Mouse (Mus musculus) heart, adult 8-10 months (tissue): ENCODE measurements around the gene Slc26a1. TPM values are rescaled to one million over a fixed set of nuclear protein-coding genes. Genes with fewer than 3 reads are reported as not detected.
"Not testable (repeated sequence)": the region's sequence is repeated elsewhere in the genome, so short reads cannot be mapped to it uniquely, and the experiment has no call there.

Experiments
- DNase-seq: peaks from one replicate; pipeline ENCODE4 v3.0.0; 2022; ENCODE audit warnings: low spot score
- total RNA-seq, 4 experiments: library from RNA; stranded (reverse); gene quantifications; 2 replicates each; pipeline ENCODE4 v1.2.4; 2022

Slc26a1 gene
- total RNA-seq, 4 experiments from 2014 or later = 0.06 TPM; not detected in 3

DNA sequence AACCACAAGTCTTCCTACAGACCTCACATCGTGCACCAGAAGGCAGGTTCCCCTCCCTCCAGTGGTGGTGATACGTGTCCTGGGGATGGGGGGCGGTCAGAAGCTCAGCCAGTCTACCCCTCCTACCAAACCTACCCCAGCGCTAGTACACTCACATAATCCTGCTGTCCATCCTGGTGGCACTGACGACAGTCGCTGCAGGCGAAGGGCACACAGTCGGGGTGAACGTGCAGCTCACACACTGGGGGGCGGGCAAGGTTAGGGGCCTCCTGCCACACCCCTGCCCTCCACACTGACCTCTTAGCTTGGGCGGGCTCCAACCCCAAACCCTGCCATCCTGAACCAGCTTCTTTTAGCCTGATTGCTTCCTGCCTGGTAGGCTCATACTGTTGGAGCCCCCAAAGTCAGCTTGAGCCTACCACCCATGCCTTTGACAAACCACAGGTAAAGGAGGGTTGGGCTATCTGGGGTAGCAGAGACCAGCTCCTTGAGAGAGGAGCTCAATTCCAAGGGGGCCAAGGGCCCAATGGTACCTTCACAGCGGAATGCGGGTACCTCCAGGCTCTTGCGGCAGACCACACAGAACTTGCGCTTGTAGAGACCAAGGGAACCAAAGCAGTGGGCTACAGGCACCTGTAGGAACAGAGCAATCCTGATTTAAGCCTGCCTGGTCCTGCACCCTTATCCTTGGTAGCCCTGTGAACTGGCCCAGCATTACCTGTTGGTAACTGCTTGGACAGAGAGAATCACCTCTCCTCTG, 19.3 kb downstream of the Slc26a1 start:
- DNase-seq = no peak

DNA sequence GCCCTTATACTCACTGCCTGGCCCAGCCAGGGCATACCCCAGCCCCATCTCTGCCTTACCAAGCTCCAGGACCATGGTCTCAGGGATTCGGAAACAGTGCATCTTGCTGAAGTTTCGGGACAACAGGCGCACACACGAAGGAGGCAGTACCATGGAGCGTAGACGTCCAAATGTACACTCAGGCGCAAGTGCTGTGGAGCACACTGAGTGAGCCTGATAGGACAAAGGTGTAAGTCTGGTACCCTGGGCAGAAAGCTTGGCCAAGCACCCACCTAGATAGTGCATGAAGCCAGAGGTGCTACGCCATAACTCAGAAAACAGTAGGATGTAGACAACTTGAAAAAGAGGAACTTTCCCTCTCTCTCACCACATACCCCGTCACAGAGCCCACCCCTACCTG, 20.0 kb downstream of the Slc26a1 start:
- DNase-seq = no peak

DNA sequence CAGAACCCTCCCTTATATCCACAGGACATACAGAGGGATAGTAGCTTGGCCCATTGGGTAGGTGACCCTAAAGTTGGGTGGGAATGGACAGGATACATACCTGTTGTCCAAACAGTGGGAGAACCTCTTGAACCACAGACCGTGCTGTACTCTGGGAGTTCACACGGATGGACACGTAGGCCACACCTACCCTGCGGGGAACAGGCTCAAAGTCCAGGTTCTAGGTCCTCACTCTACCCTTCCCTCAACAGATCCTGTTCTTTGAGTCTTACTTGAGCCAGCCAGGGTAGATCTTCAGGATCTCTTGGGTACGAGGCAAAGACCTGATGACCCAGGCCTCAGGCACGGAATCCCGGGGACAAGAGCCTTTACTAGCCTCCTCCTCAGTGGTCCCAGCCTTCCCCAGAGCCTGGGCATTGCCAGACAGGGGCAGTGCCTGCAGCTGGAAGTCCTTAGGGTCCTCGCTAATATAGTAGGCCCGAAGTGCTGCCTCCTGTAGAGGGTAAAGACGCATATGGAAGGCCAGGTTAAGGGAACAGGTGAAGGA, 20.9 kb downstream of the Slc26a1 start:
- DNase-seq = no peak

DNA sequence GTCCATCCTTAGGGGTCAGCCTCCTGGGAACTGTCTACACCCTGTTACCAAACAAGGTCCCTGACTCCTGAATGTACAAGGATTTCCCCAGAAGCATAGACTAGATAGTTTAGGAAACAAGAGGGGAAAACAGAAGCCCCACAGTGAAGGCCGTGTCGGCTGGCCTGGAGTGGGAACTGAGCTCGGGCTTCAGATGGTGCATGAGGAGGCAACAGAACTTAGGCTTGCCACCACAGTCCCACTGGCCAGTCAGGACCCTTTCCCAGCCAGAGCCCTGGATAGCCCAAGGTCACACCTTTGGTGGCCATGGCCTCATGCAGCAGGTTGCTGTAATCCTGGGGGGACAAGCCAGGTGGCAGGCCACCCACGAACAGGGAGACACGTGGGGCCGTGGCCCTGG, 22.0 kb downstream of the Slc26a1 start:
- DNase-seq = no peak

DNA sequence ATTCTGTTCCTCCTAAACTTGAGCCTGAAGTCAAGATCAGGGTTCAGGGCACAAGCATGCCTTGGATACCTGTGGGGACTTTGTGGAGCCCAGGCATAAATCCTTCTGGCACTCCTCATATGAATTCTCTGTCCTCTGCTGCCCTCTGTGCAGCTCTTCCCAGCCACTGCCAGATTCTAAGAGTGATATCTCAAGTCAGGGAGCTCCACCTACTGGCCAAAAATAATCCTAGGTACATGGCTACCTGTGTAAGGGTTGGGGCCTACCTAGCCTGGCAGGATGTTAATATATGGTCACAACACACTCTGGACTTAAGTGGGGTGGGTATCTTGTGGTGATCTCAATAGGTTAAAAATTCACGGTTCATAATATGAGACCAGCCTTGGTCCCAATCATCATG, 23.5 kb downstream of the Slc26a1 start:
- DNase-seq = peak; percentile 42

DNA sequence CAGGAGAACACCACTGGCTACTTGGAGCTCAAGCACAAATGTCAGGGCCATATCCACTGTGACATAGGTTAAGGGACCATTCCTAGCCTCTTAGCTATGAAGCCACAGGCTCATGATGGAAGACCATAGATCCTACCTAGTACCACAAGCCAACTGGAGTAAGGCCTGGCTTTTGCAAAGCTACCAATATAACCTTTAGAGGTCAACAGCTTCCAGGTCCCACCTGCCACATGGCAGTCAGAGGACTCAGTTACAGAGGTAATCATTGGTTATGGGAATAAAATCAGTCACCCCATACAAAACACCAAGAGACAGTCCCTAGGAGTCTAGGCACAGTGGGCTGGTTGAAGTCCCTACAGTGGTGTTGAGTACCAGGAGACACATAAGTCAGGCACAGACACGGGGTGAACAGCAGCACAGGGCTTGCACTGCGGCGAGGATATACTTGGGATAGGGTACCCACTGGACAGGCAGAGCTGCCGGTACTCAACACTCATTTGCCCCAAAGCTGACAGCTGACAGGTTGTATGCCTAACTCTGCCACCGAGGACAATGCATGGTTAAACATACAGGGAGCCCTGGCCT, 24.1 kb downstream of the Slc26a1 start:
- DNase-seq = no peak

DNA sequence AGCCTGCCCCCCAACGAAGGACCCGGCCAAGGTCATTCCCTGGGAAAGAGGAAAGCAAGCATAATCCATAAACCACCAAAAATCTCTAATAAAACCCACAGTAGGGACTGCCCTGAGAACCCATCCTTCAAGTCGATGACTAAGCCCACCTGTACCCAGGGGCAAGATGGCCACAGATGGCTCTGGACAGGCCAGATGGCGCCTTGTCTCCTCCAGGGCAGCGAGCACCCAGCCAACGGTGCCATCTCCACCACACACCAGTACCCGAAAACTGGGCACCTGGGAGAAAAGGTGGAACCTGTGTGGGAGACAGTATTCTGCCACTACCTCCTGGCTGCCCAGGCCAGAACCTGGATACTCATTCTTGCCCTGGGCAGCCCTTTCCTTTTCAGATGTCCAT, 25.0 kb downstream of the Slc26a1 start:
- DNase-seq = no peak

DNA sequence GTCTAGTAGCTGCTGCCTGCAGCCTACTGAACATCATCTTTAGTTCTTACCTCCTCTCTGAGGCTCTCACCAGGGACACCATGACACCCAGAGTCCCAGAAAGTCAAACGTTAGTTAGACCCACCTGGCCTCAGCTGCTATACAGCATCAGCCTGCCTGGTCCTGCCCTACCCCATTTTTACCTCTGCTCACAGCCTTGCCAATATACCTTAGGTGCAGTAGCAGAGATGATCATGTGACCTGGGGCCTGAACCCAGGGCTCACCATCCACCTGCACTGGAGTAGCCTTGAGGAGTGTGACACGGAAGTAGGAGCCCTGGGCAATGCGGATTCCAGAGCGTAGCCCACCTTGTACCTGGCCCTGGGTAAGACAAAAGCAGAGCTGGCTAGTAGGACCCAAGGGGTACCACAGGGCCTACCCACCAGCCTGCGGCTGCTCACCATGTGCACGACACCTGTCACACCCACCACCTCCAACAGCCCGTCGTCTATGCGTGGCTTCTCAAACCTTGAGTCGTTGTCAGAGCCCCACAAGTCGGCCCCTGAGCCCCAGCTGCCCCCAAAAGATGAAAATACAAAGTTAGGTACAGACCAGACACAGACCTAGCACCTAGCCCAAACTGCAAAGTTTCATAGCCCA, 26.3 kb downstream of the Slc26a1 start:
- DNase-seq = no peak

DNA sequence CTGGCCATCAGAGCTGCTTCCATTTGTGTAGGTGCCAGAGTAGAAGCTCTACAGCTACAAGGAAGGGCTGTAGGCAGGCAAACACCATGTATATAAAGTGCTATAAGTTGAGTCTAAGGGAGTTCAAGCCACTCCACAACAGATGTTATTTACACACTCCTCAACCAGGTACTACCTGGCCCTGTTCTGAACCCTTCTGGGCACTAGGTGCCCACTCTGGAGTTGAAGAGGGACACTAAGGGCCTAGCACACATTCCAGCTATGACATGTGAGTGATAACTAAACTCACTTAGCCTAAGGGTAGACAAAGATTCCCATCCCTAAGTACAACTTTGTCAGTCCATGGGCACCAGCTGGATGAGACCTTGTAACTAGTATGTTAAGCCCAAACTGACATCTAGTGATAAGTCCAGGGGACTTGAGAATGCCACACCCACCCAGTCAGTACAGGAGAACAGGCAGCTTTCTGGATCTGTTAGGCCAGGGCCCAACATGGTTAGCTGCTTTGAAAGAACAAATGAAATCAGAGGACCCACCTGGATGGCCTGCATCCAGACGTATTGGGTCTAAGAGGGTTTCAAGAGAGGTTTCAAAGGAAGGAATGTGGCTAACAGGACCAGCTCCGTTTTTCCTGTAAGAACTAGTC, 27.4 kb downstream of the Slc26a1 start:
- DNase-seq = no peak

DNA sequence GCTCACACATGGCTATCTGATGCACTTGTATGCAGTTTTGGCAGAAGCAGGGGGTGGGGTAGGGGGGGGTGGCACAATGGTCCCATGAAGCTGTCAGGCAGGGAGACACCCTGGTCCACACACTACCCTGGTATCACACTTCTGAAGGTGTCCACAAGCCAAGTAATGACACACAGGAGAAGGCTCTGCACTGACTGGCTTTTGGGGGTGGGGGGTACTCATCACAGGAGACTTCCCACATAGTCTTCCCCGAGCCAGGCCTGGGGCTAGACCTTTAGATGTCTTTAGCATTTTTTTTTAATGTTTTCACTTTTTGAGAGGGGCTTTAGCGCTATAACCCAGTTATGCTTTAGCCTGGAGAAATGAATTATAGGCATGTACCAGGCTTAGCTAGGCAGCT, 28.1 kb downstream of the Slc26a1 start:
- DNase-seq = no peak

DNA sequence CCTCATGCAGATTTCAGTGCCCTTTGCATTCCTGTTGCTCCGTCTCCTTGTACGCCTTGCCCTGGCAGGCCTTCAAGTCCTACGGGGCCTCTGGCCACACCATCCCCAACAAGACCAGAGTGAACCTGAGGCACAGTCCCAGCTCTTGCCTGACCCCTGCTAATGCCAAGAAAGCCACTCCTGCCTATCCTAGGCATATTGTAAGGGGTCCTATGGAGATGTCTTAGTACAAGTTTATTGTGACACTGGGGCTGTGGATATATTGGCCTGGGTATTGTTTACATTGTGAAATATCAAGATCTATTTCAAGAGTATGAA, 29.1 kb downstream of the Slc26a1 start:
- no peak for DNase-seq

DNA sequence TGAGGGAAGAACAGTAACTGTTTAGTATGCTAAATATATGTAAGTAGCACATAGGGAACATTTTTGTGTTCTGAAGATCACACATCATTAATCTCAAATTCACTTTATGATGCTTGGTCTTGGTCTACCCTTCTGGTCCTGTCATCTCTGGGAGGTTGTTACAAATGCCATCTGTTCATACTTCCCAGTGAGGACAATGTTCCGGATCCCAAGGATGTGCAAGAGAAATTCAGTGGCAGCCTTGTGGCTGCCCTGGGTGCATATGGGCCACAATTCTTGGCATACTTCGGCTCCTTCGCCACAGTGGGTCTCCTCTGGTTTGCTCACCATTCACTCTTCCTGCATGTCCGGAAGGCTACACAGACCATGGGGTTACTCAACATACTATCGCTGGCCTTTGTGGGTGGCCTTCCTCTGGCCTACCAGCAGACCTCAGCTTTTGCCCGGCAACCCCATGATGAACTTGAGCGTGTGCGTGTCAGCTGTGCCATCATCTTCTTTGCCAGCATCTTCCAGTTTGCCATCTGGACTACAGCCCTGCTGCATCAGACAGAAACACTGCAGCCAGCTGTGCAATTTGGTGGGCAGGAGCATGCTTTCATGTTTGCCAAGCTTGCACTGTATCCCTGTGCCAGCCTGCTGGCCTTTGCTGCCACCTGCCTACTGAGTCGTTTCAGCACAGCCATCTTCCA, 29.6 kb downstream of the Slc26a1 start:
- DNase-seq = no peak

DNA sequence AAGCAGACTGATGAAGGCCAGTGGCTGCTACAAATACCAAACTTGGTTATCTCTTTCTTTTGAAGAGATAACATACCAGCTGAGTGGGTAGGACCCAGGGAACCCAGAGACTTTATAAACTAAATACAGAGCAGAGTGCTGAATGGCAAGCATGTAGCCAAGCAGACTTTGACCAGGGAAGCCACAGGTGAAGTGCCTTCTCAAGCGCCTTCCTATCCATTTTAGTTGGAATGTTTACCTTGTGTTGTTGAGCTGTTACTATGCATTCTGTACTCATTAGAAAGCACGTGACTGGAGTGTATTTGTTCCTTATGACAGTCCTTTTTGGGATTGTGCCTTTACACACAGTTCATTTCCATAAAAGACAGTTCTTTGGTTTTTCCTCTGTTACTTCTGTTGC, 31.7 kb downstream of the Slc26a1 start:
- no peak for DNase-seq

DNA sequence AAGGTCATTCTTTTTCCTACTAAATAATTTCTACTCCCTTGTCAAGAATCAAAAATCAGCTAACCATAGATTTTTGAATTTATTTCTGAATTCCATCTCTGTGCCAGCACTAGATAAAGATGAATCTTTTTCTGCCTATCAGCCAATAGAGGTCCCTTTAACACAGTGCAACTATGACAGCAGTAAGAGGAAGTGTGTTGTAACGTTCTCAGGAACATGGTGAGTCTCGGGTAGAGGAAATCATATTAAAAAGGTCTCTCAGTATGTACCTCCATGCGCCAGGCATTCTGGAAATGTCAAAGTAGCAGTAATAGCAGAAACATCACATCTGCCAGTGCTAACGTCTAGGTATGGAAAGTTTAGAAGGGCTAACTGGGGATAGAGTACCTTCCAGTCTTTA, 39.2 kb downstream of the Slc26a1 start:
- DNase-seq = no peak

DNA sequence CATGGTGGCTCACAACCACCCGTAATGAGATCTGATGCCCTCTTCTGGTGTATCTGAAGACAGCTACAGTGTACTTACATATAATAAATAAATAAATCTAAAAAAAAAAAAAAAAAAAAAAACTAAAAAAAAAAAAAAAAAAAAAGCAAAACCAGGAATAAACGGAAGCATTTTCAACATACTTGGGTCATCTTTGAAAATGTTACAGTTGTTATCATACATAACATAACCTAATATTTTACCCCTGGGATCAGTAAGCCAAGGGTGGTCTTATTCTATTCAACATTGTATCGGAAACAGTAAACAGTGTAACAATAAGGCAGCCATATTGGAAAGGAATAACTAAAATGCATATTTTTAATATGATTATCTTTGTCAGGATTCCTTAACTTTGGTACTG, 41.3 kb downstream of the Slc26a1 start:
- not testable (repeated sequence) for DNase-seq

DNA sequence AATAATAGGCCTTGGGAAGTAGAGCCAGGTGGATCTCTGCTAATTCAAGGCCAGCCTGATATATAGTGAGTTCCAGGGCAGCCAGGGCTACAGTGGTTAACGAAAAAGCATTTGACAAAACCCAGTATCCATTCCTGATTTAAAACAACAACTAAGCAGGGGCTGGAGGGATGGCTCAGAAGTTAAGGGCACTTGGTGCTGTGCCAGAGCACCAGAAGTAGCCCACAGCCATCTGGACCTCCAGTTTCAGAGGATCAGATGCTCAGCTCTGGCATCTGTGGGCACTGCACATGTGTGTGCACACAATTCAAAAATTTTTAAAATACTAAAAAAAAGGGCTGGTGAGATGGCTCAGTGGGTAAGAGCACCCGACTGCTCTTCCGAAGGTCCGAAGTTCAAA, 41.7 kb downstream of the Slc26a1 start:
- no peak for DNase-seq

DNA sequence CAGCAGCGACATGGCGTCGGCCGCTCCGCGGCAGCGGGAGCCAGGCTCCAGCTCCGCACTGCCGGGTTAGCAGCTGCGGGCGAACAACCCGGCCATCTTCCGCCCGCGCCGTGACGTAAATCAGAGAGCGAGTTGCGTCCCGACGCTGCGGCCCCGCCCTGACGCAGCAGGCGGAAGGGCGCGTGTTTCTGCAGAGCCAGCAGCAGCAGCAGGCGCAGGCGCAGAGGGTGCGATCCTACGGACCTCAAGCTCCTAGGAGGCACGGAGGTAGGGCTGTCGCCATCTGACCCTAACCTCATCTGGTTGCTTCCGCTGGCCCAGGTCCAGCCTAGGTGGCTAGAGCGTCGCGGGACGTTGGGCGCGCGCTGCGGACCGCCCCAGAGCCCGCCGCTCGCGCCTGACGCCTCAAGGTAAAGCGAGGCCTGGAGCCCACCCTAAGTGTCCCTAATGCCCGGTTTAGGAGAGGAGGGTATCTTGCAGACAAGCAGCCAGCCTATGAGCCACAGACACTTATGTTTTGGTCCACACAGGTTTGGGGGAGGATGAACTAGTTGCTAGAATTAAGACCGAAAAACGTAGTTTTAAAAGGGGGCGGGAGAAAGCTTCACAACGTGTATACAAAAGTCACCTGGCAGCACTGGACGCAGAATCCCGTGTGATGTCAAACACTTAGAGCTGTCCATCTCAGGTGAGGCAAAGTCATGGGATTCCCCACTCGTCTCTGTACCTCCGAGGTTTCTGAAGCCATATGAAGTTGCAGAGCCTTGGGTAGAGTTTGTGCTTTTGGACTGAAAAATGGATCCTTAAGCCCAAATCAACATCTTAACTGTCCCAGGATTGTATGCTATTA, 45.5 kb downstream of the Slc26a1 start, which contains the start of the genes Gak and Tmem175:
Gak (minus strand) TSS at position 122 of the 850 bp plus-strand sequence.
Tmem175 (plus strand) TSS at position 137 of the 850 bp plus-strand sequence.
- DNase-seq = peak; percentile 89

DNA sequence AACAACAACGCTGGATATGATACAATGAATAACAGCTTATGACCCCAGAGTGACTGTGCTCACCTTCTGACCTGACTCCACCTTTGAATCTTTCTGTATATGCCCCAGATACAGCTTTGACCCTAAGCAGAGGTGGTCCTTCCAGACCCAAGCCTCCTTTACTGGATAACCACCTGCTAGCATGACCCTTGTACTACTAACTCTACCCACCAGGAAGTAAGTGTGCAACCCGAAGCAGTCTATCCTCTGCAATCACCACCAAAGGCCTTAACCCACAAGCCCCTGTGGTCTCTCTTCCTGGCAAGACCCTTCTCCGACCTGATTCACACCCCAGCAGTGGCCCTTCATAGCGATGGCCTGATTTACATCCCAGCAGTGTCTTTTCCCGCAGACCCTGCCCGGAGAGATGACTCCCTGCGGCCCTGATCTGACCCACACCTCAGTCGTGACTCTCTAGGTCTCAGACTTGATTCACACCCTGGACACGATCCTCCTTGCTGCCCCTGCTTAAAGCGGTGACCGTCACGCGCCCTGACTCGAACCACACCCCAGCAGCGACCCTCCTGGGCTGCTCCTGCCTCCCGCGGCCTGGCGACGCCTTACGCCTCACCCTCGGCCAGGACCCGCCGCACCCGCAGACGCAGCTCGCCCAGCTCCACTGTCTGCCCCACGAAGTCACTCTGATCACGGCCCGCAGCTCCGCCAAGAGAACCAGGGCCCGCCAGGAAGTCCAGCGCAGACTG, 46.3 kb downstream of the Slc26a1 start:
- DNase-seq = no peak

DNA sequence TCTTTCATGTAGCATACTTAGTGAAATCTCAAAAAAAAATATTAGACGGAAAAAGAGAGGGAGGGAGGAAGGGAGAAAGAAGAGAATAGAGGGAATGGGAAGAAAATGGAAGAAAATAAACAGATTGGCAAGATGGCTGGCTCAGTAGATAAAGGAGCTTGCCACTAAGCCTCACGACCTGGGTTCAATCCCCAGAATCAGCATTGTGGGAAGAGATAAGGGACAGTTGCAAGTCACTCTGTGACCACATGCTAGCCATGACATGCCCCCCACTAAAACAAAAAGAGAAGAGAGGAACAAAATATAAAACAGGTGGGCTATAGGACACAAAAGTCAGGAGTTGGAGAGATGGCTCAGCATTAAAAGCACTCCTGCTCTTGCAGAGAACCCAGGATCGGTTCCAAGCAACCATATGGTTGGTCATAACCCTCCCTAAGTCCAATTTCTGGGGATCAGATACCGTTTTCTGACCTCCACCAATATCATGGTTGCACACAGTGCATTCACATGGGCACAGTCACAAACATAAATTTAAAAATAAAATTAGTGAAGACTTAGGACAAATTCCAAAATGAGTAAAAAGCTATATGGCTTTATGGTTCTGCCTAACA, 49.2 kb downstream of the Slc26a1 start:
- no peak for DNase-seq

DNA sequence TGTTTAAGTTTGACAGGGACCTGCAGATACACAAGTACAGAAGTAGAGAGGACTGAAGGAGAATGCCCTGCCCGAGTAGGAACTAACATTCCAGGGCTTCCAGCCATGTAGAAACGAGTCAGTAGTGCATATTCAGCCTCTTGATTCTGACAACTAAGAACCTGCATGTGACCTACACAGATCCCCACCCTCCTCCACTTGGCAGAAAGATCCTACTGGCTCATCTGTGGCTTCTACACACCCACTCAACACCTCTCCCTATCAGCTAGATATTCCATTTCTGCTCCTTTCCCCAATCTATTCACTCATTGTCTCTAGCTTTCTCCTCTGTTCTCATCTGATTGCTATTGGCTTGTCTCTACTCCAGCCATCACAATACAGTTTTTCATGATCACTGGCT, 53.5 kb downstream of the Slc26a1 start:
- DNase-seq = peak; percentile 35
